ENCODE assay signal across 9 mouse cellular contexts in the genomic region with DNA sequence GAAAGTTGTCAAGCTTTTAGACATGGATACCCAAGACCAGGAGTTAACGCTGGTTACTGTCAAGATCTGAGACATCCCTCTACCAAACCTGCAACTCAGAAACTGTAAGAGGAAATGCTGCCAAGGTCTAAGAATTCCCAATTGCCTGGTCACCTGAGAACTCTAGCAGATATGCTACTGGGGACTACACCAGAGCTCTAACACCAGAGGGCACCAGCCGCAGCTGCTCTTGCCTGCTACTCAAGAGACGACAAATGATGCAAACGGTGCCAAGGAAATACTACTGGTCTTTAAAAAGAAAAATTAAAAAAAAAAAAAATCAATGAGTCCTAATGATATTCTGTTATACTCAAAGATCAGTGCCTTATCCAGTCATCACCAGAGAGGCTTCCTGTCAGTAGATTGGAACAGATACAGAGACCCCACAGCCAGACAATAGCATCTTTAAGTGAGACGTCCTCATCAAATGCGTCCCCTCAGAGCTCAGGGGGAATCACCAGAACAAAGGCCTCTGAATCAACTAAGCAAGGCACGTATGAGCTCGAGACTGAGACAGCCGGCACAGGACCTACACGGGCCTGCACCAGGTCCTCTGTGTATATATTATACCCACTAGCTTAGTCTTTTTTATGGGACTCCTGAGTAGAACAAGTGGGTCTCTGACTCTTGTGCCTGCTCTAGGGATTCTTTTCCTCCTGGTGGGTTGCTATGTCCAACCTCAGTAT. TPM values are rescaled to one million over a fixed set of nuclear protein-coding genes. Genes with fewer than 3 reads are reported as not detected.
DNase-seq lines count a peak whose midpoint lies in the region; TF ChIP-seq lines count a peak whose summit lies in the region.
"Had no signal": no experiment of that assay in that cellular context is flagged by ENCODE, and none has a peak within 500 bp of the region (broad histone marks: within the 10 kb centered on the region; RNA-seq: fewer than 3 reads in every experiment).

No protein-coding gene starts in this region.

- no peak overlapping the region for H3K4me3 ChIP-seq in gastrocnemius, adult 2 months

- peak; percentile 46 for DNase-seq in gastrocnemius, adult 2 months
- DNase-seq in gastrocnemius, postnatal 10 days: no peak
- peak; percentile 35 for DNase-seq in ovary, postnatal 36 days (ENCODE audit: low spot score)
- DNase-seq in ovary, postnatal 10 days (ENCODE audit: low spot score): no peak
- peak; percentile 89 for DNase-seq in brain, adult 2 months (ENCODE audit: low read depth, low spot score)
- peak; percentile 66 to 75 for DNase-seq in kidney, postnatal 25 days
- no peak for DNase-seq in T-cell, adult 2 months (ENCODE audit: low spot score)
- DNase-seq in gastrocnemius, postnatal 36 days: no peak

- intact Hi-C loops in gastrocnemius, adult 2 months (cut with DNase I): no loop called here
- intact Hi-C loops in gastrocnemius, postnatal 36 days (cut with DNase I): no loop called here

- H3K27ac ChIP-seq in gastrocnemius, adult 2 months: no peak overlapping the region

- peak; percentile 53 for TF ChIP-seq CTCF in gastrocnemius, adult 2 months (IDR thresholded peaks at IDR 0.05)

RNA-seq across cellular contexts. Expression of a gene that starts 19.0 kb away (rescaled TPM):
- total RNA-seq in gastrocnemius, adult 2 months (2021): 10 to 100 TPM; 11.2 to 18.9 TPM
- total RNA-seq in gastrocnemius, postnatal 10 days (2021): 10 to 100 TPM; 34.1 to 46.1 TPM
- 10 to 100 TPM; 12.4 to 14.2 TPM for total RNA-seq in gastrocnemius, postnatal 36 days (2021)

RNA-seq across cellular contexts. Expression of a gene that starts 36.4 kb away (rescaled TPM):
- total RNA-seq in gastrocnemius, adult 2 months (2021): 1 to 10 TPM in 1 of 2 experiments, under 1 TPM in 1; 0.42 to 1.2 TPM
- under 1 TPM; 0.73 to 0.88 TPM for total RNA-seq in gastrocnemius, postnatal 10 days (2021)
- under 1 TPM; 0.27 to 0.69 TPM for total RNA-seq in gastrocnemius, postnatal 36 days (2021)
- total RNA-seq: neutrophil, adult 5-6 weeks had no signal

RNA-seq across cellular contexts. Expression of a gene that starts 41.2 kb away (rescaled TPM):
- total RNA-seq in gastrocnemius, adult 2 months (2021): 1 to 10 TPM; 5.7 to 6.5 TPM
- 1 to 10 TPM; 5.3 to 7.0 TPM for total RNA-seq in gastrocnemius, postnatal 10 days (2021)
- 1 to 10 TPM; 4.0 to 6.2 TPM for total RNA-seq in gastrocnemius, postnatal 36 days (2021)

Comparison
In these comparisons a context has a peak if more than half of its experiments do, and no peak if none do; other contexts are left out.
1. DNase-seq: peak in gastrocnemius, adult 2 months (single experiment), ovary, postnatal 36 days (single experiment), brain, adult 2 months (single experiment) and kidney, postnatal 25 days (2 of 2); none in gastrocnemius, postnatal 10 days (single experiment), ovary, postnatal 10 days (single experiment), T-cell, adult 2 months (single experiment) and gastrocnemius, postnatal 36 days (0 of 2).